Mouse (Mus musculus) hindbrain, embryonic 12.5 days (tissue): ENCODE data around the gene Gm765. TPM values are rescaled to one million over a fixed set of nuclear protein-coding genes. Genes with fewer than 3 reads are reported as not detected.

ENCODE experiments used
- ATAC-seq: fragments of 200-750 bp; cut with Nextera tagmentation; 2 replicates; pipeline ENCODE4 v1.8.0; 2017; ENCODE audit warnings: moderate TSS enrichment; ENCODE audit not compliant: low FRiP score
- H3K27ac ChIP-seq: fragments of 300-500 bp; sonication (generic); 2 replicates; pipeline ENCODE4 v1.5.1; 2016; ENCODE audit warnings: mild to moderate bottlenecking
- H3K27me3 ChIP-seq: fragments of 300-500 bp; sonication (generic); 2 replicates; pipeline ENCODE4 v1.6.1; 2016; ENCODE audit warnings: mild to moderate bottlenecking
- H3K36me3 ChIP-seq: fragments of 300-500 bp; sonication (generic); 2 replicates; pipeline ENCODE4 v1.6.1; 2016; ENCODE audit warnings: mild to moderate bottlenecking
- H3K4me1 ChIP-seq: fragments of 300-500 bp; sonication (generic); 2 replicates; pipeline ENCODE4 v1.6.1; 2016
- H3K4me2 ChIP-seq: fragments of 300-500 bp; sonication (generic); replicated peaks from 2 replicates; pipeline ENCODE4 v1.6.1; 2016; ENCODE audit warnings: mild to moderate bottlenecking
- H3K4me3 ChIP-seq: fragments of 300-500 bp; sonication (generic); 2 replicates; pipeline ENCODE4 v1.5.1; 2016; ENCODE audit warnings: mild to moderate bottlenecking
- H3K9ac ChIP-seq: fragments of 300-500 bp; sonication (generic); 2 replicates; pipeline ENCODE4 v1.6.1; 2016; ENCODE audit warnings: mild to moderate bottlenecking, moderate library complexity
- H3K9me3 ChIP-seq: fragments of 300-500 bp; sonication (generic); replicated peaks from 2 replicates; pipeline ENCODE4 v1.6.1; 2016; ENCODE audit warnings: mild to moderate bottlenecking
- WGBS: fragments of 180-500 bp; shearing (Covaris S2); methylation state at CpG from one replicate; pipeline ENCODE4 v1.1.7; 2016; 5-methylcytosine and 5-hydroxymethylcytosine counted together
- polyA plus RNA-seq: library from polyadenylated mRNA; unstranded; fragments of >200 nt; fragmentation: Nextera tagmentation; extraction: Ambion mirVana; gene quantifications from 2 replicates; pipeline ENCODE4 v1.2.1, GENCODE M21; 2016

Gm765 gene
- polyA plus RNA-seq, 1 experiment from 2014 or later = not detected

DNA sequence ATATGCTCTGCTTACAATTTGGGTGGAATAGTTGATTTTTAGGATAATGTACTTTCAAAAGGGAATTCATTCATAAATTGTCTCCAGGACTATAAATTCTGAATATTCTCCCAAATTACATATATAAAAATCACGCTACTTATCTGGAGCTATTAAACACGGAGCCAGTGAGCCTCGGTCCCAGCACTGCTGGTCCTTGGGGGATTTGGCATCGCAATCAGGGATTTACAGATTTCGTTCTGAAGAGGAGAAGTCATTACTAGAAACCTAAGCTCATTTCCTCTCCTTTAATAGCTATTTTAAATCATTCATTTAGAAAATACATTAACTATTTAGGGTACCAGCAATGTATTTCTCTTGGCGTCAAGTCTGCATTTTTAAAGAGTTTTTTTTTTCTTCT, 55.0 kb downstream of the Gm765 start:
- 58% methylated on average over 6 of the region's 6 CpGs for WGBS
- H3K4me3 ChIP-seq = no peak overlapping the region

DNA sequence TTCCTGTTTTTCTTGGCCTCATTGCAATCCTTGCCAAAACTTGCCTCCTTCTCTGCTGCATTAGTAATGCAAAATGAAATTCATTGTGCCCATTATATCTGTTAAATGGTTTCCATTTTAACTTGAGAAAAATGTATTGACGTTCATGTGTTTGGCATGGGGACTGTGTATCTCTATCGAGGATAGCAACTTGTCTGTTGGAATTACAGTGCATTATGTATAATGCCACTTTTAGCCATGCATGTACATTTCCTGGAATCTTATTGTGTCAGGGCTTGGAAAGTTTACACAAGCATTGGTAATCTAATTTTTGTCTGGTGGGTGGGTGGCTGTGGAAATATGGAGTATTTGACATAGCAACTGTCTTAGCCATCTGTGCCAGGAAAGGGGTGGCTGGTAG, 57.4 kb downstream of the Gm765 start:
- H3K4me1 ChIP-seq = 0 out of 2 replicates have a peak, but pooled peaks cover 3% of the 10 kb centered on the region
- no peak overlapping the region for H3K4me3 ChIP-seq
- H3K36me3 ChIP-seq = no peaks in the 10 kb centered on the region
- 93% methylated on average over 2 of the region's 2 CpGs for WGBS
- no peaks in the 10 kb centered on the region for H3K27me3 ChIP-seq
- H3K9ac ChIP-seq = no peak overlapping the region
- no peak overlapping the region for H3K4me2 ChIP-seq
- no peak overlapping the region for H3K27ac ChIP-seq
- H3K9me3 ChIP-seq = no peaks in the 10 kb centered on the region
- no peak for ATAC-seq

More for the DNA sequence above, 55.0 kb downstream of the Gm765 start:
- H3K4me2 ChIP-seq = no peak overlapping the region
- no peaks in the 10 kb centered on the region for H3K27me3 ChIP-seq
- no peaks in the 10 kb centered on the region for H3K9me3 ChIP-seq
- no peak overlapping the region for H3K27ac ChIP-seq
- 0 out of 2 replicates have a peak, but pooled peaks cover 3% of the 10 kb centered on the region for H3K4me1 ChIP-seq
- no peak for ATAC-seq
- no peak overlapping the region for H3K9ac ChIP-seq
- H3K36me3 ChIP-seq = no peaks in the 10 kb centered on the region

DNA sequence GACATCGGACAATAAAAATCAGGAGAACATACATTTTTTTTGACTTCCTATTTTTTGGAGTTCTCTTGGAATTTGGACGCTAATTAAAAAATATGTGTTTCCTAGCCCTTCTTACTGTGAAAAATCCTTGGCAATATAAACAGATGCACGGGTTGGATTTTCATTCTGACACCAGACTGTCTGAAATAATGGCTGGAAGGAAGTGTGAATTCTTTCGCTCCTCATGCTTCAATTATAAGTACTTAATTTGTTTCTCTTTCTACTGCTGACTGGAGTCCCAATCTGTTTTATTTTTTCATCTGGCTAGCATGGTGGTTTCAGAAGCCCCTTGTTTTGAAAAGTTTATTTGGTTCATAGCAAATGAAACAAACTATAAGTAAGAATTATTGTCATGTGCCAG, 59.8 kb downstream of the Gm765 start:
- Histone ChIP-seq H3K36me3 (no peaks in the 10 kb centered on the region), H3K9ac (no peak overlapping the region), H3K4me3 (no peak overlapping the region), H3K4me2 (no peak overlapping the region), H3K9me3 (no peaks in the 10 kb centered on the region), H3K4me1 (no peaks in the 10 kb centered on the region), H3K27ac (no peak overlapping the region), H3K27me3 (no peaks in the 10 kb centered on the region)
- no peak for ATAC-seq
- 88% methylated on average over 4 of the region's 4 CpGs for WGBS

DNA sequence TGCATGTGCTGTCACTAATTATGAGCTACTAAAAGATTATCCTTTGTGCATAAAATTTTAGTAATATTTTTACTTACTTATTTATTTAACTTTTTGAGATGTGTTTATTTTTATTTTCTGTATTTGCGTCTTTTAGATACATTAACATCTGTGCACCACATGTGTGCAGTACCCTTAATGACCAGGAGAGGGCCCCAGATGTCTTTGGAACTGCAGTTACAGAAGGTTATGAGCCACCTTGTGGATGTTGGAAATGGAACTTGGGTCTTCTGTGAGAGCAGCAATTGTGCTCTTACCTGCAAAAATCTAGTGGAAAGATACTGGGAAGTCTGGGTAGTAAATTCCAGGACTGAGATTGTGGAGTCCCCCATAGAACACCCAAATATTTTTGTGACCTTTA, 71.0 kb downstream of the Gm765 start:
- WGBS = 89% methylated on average over 1 of the region's 1 CpGs
- no peak overlapping the region for H3K9ac ChIP-seq
- no peaks in the 10 kb centered on the region for H3K4me1 ChIP-seq
- ATAC-seq = no peak
- H3K36me3 ChIP-seq = no peaks in the 10 kb centered on the region
- no peaks in the 10 kb centered on the region for H3K9me3 ChIP-seq
- no peak overlapping the region for H3K27ac ChIP-seq
- no peak overlapping the region for H3K4me3 ChIP-seq
- no peaks in the 10 kb centered on the region for H3K27me3 ChIP-seq
- no peak overlapping the region for H3K4me2 ChIP-seq

DNA sequence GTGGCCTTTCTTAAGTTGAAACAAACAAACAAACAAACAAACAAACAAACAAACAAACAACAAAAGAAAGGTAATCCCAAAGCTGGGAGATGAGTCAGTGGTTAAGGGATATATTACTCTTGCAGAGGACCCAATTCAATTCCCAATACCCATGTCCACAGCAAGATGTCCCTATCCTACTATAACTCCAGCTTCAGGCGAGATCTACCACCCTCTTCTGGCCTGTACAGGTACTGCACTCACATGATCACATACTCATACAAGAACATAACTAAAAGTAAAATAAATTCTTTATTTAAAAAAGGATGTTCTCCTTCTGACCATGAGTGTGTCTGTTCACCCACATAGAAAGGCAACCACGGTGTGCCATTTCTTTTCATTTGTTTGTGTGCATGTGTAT, 79.6 kb downstream of the Gm765 start:
- Histone ChIP-seq H3K9me3 (peaks cover 9% of the 10 kb centered on the region; the same call in 1 of the 2 replicates), H3K9ac (no peak overlapping the region), H3K27me3 (no peaks in the 10 kb centered on the region), H3K36me3 (no peaks in the 10 kb centered on the region), H3K4me1 (no peaks in the 10 kb centered on the region), H3K4me3 (no peak overlapping the region), H3K4me2 (no peak overlapping the region), H3K27ac (no peak overlapping the region)
- 72% methylated on average over 2 of the region's 2 CpGs for WGBS
- ATAC-seq = no peak

DNA sequence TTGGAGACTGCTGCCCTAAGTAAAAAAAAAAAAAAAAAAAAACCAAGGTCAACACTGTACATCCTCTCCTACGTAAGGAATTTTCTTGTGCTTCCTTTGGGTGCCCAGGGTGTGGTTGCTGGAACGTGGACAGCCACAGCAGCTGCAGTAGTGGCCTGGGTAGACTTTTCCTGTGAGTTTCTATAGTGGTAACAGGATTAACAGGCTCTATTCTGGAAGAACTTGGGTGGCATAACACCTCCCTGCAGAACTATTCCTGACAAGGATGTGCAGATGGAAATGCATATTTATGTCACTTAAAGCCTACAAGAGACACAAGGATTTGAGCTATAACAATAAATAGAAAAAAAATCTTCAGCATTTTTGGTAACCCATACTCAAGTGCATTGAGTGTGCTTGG, 83.5 kb downstream of the Gm765 start:
- Histone ChIP-seq H3K4me2 (no peak overlapping the region), H3K27ac (no peak overlapping the region), H3K4me1 (no peaks in the 10 kb centered on the region), H3K9ac (no peak overlapping the region), H3K9me3 (peaks cover 9% of the 10 kb centered on the region; the same call in 1 of the 2 replicates), H3K27me3 (no peaks in the 10 kb centered on the region), H3K36me3 (no peaks in the 10 kb centered on the region), H3K4me3 (no peak overlapping the region)
- 63% methylated on average over 2 of the region's 2 CpGs for WGBS
- ATAC-seq = no peak

DNA sequence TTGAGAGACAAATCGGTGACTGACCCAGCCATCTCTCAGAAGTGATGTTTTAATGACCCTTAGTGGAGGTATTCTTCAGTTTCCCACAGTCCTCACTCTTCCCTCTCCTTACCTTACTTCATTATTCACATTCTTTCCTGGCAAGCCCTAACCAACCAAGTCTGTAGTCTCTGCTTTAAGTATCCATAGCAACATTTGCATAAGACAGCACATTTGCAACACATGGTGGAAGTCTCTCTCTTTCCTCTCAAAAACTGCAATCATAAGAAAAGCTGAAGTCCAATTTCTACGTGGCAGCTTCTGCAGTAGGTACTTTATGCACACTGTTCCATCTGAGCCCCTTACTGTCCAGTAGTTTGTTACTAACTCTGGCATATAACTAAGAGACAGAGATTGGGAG, 96.1 kb downstream of the Gm765 start:
- no peak overlapping the region for H3K4me2 ChIP-seq
- no peaks in the 10 kb centered on the region for H3K9me3 ChIP-seq
- 88% methylated on average over 2 of the region's 2 CpGs for WGBS
- no peak overlapping the region for H3K27ac ChIP-seq
- no peak overlapping the region for H3K9ac ChIP-seq
- no peaks in the 10 kb centered on the region for H3K27me3 ChIP-seq
- H3K4me3 ChIP-seq = no peak overlapping the region
- H3K4me1 ChIP-seq = peaks cover 4% of the 10 kb centered on the region; the same call in 1 of the 2 replicates
- H3K36me3 ChIP-seq = no peaks in the 10 kb centered on the region
- ATAC-seq = no peak

DNA sequence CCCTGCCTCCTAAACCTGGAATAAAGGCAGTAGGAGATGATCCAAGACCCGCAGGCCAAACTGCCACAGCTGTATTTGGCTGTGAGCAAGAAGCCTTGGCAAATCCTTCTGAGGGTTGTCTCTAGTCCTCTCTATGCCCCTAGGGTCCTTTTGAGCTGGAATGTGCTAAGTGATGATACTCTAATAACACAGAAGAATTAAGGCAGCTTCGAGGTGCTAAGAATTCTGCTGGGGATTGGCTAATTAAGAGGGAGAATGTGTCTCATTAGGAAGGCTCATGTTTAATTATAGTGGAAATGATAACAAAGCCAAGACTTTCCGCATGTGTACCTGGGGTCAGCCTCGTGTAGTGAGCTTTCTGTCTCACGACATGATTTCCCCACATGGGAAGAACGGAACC, 99.4 kb downstream of the Gm765 start:
- H3K4me1 ChIP-seq = peaks cover 4% of the 10 kb centered on the region; the same call in 1 of the 2 replicates
- H3K4me3 ChIP-seq = no peak overlapping the region
- H3K9ac ChIP-seq = no peak overlapping the region
- H3K27ac ChIP-seq = no peak overlapping the region
- no peaks in the 10 kb centered on the region for H3K9me3 ChIP-seq
- H3K27me3 ChIP-seq = no peaks in the 10 kb centered on the region
- no peak for ATAC-seq
- no peak overlapping the region for H3K4me2 ChIP-seq
- H3K36me3 ChIP-seq = no peaks in the 10 kb centered on the region
- WGBS = 56% methylated on average over 6 of the region's 6 CpGs

DNA sequence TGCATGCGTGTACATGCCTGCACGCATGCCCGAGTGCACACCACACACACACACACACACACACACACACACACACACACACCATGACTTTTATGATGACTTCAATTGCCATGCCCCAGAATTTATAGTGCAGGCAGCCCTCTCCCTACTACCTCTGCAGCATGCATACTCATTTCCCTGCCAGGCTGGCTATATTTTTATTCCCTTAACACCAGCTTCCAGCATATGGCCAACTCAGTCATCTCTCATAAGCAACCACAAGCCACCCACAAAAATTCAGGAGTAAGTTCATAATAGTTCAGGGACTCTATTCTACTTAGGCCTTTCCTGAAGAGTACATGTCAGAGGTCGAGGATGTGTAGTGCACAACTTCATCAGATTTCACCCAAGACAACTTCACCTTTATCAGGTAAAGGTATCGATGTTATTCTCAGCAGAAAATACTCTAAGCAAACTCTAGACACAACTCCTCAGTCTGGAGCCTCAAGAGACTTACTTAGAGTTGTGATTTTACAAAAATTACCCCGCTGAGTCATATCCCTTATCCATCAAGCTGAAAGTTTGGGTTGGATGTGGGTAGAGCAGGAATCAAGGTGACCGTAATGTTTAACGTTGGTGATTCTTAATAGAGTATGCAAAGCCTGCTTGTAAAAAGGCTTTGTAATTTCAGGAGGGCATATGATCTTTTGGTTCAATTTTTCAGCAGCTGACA, 101.8 kb downstream of the Gm765 start:
- Histone ChIP-seq H3K9ac (no peak overlapping the region), H3K9me3 (no peaks in the 10 kb centered on the region), H3K4me3 (no peak overlapping the region), H3K4me2 (no peak overlapping the region), H3K27me3 (no peaks in the 10 kb centered on the region), H3K36me3 (no peaks in the 10 kb centered on the region), H3K4me1 (peaks cover 4% of the 10 kb centered on the region; the same call in 1 of the 2 replicates), H3K27ac (no peak overlapping the region)
- 88% methylated on average over 8 of the region's 8 CpGs for WGBS
- no peak for ATAC-seq

DNA sequence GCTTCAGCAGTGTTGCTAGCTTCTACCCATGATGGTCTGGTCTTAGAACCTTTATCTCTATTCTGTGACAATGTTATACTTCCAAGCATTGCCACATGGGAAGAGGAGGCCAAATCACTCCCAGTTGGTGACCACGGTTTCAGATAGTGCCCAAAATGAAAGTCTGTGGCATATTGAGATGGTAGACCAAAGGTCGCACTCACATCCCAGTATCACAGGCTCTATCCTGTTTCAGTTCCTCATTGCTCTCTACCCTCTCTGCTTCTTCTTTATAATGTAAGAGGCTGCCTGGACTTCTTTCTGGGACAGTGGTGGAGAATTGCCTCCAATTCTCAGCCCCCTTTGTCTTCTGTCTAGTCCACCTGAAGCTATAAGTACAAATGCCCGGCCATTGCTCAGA, 108.5 kb downstream of the Gm765 start:
- Histone ChIP-seq H3K9ac (no peak overlapping the region), H3K4me1 (no peaks in the 10 kb centered on the region), H3K4me3 (no peak overlapping the region), H3K4me2 (no peak overlapping the region), H3K9me3 (no peaks in the 10 kb centered on the region), H3K27me3 (no peaks in the 10 kb centered on the region), H3K36me3 (no peaks in the 10 kb centered on the region), H3K27ac (no peak overlapping the region)
- WGBS = 93% methylated on average over 3 of the region's 3 CpGs
- no peak for ATAC-seq

DNA sequence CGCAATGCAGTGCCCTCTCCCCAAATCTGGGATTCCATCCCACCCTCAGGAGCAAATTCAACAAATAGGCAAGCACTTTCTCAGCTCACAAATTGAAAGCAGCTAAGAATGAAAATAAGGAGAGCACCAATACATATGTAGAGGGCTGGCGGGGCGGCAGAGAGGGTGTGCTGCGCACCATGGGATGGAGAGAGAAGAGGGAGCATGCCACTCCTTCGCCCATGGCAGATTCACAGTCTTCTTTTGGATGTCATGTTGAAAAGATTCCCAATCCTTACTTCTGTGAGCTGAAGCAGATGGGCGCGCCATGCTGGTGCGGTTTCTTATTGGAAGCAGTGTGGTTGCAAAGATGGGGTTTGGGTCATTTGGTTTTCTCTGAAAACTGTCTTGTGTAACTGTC, 118.6 kb downstream of the Gm765 start:
- Histone ChIP-seq H3K27ac (no peak overlapping the region), H3K9ac (no peak overlapping the region), H3K4me3 (no peak overlapping the region), H3K4me2 (no peak overlapping the region), H3K9me3 (no peaks in the 10 kb centered on the region), H3K36me3 (no peaks in the 10 kb centered on the region), H3K4me1 (no peaks in the 10 kb centered on the region), H3K27me3 (no peaks in the 10 kb centered on the region)
- 93% methylated on average over 8 of the region's 8 CpGs for WGBS
- ATAC-seq = no peak

DNA sequence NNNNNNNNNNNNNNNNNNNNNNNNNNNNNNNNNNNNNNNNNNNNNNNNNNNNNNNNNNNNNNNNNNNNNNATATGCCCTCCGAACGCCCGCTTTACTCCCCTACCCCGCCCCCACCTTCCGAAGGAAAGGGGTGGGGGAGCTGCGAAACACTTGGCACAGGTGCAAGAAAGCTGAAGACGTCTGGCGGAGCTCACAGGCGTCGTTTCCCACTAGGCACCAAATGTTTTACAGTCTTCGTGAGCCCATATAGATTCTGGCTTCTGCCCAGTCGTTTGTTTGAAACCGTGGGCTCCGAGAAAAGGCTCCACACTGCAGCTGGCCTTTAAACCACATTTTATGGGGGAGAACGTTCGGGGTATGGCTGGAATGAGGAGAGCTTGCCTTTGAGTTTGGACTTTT, 120.6 kb downstream of the Gm765 start:
- Histone ChIP-seq H3K9me3 (no peaks in the 10 kb centered on the region), H3K4me1 (no peaks in the 10 kb centered on the region), H3K4me3 (no peak overlapping the region), H3K9ac (no peak overlapping the region), H3K36me3 (no peaks in the 10 kb centered on the region), H3K27me3 (no peaks in the 10 kb centered on the region), H3K27ac (no peak overlapping the region), H3K4me2 (no peak overlapping the region)
- ATAC-seq = no peak
- WGBS = 85% methylated on average over 16 of the region's 16 CpGs

DNA sequence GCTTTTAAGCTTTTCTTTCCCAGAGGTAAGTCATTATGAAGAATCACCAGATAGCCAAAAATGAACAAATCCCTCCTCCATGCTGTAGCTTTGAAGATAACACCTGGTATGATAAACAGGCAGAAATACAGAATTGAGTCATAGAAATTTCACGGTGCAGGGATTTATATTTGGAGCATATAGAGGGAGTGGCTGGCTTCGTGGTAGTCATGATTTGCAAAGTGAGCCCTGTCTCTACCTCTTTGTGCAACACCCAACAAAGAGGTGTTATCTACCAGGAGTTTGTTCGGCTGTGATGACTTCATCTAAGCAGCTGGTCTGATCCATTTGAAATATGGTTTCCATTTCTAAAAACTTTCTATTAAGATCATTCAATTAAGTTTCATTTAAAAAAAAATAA, 130.3 kb downstream of the Gm765 start:
- H3K27me3 ChIP-seq = no peaks in the 10 kb centered on the region
- no peaks in the 10 kb centered on the region for H3K36me3 ChIP-seq
- no peaks in the 10 kb centered on the region for H3K9me3 ChIP-seq
- no peaks in the 10 kb centered on the region for H3K4me1 ChIP-seq
- 87% methylated on average over 3 of the region's 3 CpGs for WGBS
- H3K4me2 ChIP-seq = no peak overlapping the region
- H3K4me3 ChIP-seq = no peak overlapping the region
- no peak for ATAC-seq
- H3K9ac ChIP-seq = no peak overlapping the region
- no peak overlapping the region for H3K27ac ChIP-seq
